Comparison of ENCODE assay signal across 13 mouse cellular contexts in the genomic region with DNA sequence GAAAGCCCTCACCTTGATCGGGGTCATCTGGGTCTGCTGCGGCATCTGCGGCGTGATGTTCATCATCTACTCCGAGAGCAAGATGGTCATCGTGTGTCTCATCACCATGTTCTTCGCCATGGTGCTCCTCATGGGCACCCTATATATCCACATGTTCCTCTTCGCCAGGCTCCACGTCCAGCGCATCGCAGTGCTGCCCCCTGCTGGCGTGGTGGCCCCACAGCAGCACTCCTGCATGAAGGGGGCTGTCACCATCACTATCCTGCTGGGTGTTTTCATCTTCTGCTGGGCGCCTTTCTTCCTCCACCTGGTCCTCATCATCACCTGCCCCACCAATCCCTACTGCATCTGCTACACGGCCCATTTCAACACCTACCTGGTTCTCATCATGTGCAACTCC. TPM values are rescaled to one million over a fixed set of nuclear protein-coding genes. Genes with fewer than 3 reads are reported as not detected.
DNase-seq lines count a peak whose midpoint lies in the region; ATAC-seq and TF ChIP-seq lines count a peak whose summit lies in the region.
"Had no signal": no experiment of that assay in that cellular context is flagged by ENCODE, and none has a peak within 500 bp of the region (broad histone marks: within the 10 kb centered on the region; RNA-seq: fewer than 3 reads in every experiment).

No protein-coding gene starts in this region.

- H3K4me3 ChIP-seq in cerebellum, adult 2 months (replicated peaks; ENCODE audit: insufficient read depth, low read depth, low read length), result no peak overlapping the region
- H3K4me3 ChIP-seq: embryonic facial prominence, embryonic 13.5 days; limb, embryonic 13.5 days had no signal

- WGBS in cerebellum, adult 2 months, result 82% methylated on average over 14 of the region's 14 CpGs

- no peak for TF ChIP-seq POLR2A in cerebellum, adult 2 months (IDR thresholded peaks at IDR 0.05; ENCODE audit: borderline replicate concordance, insufficient read depth, low read length)

- no peaks in the 10 kb centered on the region; the same call in 1 of the 2 replicates for H3K27me3 ChIP-seq in cerebellum, adult 2 months (ENCODE audit: control insufficient read depth, insufficient read depth, low read length)

- H3K4me1 ChIP-seq in cerebellum, adult 2 months (ENCODE audit: control insufficient read depth, insufficient read depth, low read length), result no peaks in the 10 kb centered on the region

- DNase-seq in cerebellum, adult 2 months, result no peak
- DNase-seq in cerebellum, adult 9-10 months, result no peak
- DNase-seq in left cerebral cortex, postnatal 4 days, result peak; percentile 22
- no peak for DNase-seq in left cerebral cortex, adult 11 months (ENCODE audit: low spot score)
- peak; percentile 34 for DNase-seq in adrenal gland, postnatal 14 days
- no peak for DNase-seq in embryo, embryonic 11 days
- DNase-seq in heart, adult 9 months (ENCODE audit: low spot score in 2 of 2), result no peak
- DNase-seq: heart, adult 11 months; retina, postnatal 1 day had no signal

- intact Hi-C loops in left cerebral cortex, postnatal 4 days (cut with DNase I), result no loop called here

- peak; percentile 19; the same call in 1 of the 2 replicates for TF ChIP-seq CTCF in cerebellum, adult 2 months (IDR thresholded peaks at IDR 0.05; ENCODE audit: borderline replicate concordance, insufficient read depth, low read depth, low read length)

- H3K27ac ChIP-seq in cerebellum, adult 2 months (ENCODE audit: insufficient read depth, low read length), result no peak overlapping the region
- H3K27ac ChIP-seq: embryonic facial prominence, embryonic 13.5 days; limb, embryonic 13.5 days had no signal

- ATAC-seq in megakaryocyte progenitor cell, adult 5-6 weeks (replicated peaks; ENCODE audit: poor library complexity), result peak; percentile 57; the same call in 1 of the 2 replicates

RNA-seq across cellular contexts. Expression of a gene that starts 1.0 kb away (rescaled TPM):
- polyA plus RNA-seq in cerebellum, adult 2 months (2012; rRNA removed), result 0.18 and 0.27 TPM in 2 replicates
- under 1 TPM; 0.18 TPM for total RNA-seq in left cerebral cortex, postnatal 4 days (2021)
- not detected in 2 replicates for total RNA-seq in adrenal gland, postnatal 14 days (2021)
- not detected in 2 replicates for total RNA-seq in megakaryocyte progenitor cell, adult 5-6 weeks (2015)
- not detected in 2 replicates for total RNA-seq in megakaryocyte progenitor cell, adult 5-6 weeks (2017)
- polyA plus RNA-seq: embryonic facial prominence, embryonic 13.5 days; intestine, embryonic 14.5 days had no signal

Comparison
In these comparisons a context has a peak if more than half of its experiments do, and no peak if none do; other contexts are left out.
1. DNase-seq: peak in left cerebral cortex, postnatal 4 days (single experiment) and adrenal gland, postnatal 14 days (single experiment); none in cerebellum, adult 2 months (0 of 2), cerebellum, adult 9-10 months (single experiment), left cerebral cortex, adult 11 months (single experiment), embryo, embryonic 11 days (single experiment) and heart, adult 9 months (0 of 2).